Mouse (Mus musculus): ENCODE measurements around the gene Gm30737. TPM values are rescaled to one million over a fixed set of nuclear protein-coding genes. Genes with fewer than 3 reads are reported as not detected.
"Not testable (repeated sequence)": the region's sequence is repeated elsewhere in the genome, so short reads cannot be mapped to it uniquely, and the experiment has no call there.

The Gm30737 gene
- polyA plus RNA-seq (2015; fragmentation: Nextera tagmentation; extraction: Ambion mirVana): not detected in 2 replicates

GRCm38 (mm10) chrY:14400410-14400809 lies at the start of gene Gm30737:
Gene Gm30737, plus strand, starts transcription at chrY:14400710.
- not testable (repeated sequence) for ATAC-seq (ENCODE audit: low FRiP score); H3K4me1 ChIP-seq; H3K4me2 ChIP-seq; H3K9me3 ChIP-seq (replicated peaks); H3K9ac ChIP-seq (replicated peaks); H3K27ac ChIP-seq (replicated peaks); H3K36me3 ChIP-seq; H3K4me3 ChIP-seq (replicated peaks); H3K27me3 ChIP-seq (replicated peaks)
- no CpG with 5 or more reads among the region's 7 CpGs for WGBS
